Mouse (Mus musculus) erythroblast, adult 5-6 weeks (primary cell): ENCODE results near the gene C77080. TPM values are rescaled to one million over a fixed set of nuclear protein-coding genes. Genes with fewer than 3 reads are reported as not detected.
"Not testable (repeated sequence)": the region's sequence is repeated elsewhere in the genome, so short reads cannot be mapped to it uniquely, and the experiment has no call there.

Experiments
- ATAC-seq: replicated peaks from 2 replicates; pipeline ENCODE4 v1.8.0; 2016; ENCODE audit warnings: moderate number of reproducible peaks, mild to moderate bottlenecking, moderate TSS enrichment, inconsistent platforms; ENCODE audit not compliant: poor library complexity, low FRiP score, severe bottlenecking
- total RNA-seq, 2 experiments: library from RNA; stranded (forward) in 1 of 2; stranded (reverse) in 1 of 2; fragments of 150-400 nt in 1 of 2; fragments of 200-764, 138-1000 nt in 1 of 2; gene quantifications; 2 replicates each; pipeline versions ENCODE4 v1.2.3 to v1.2.4; 2015 to 2017; ENCODE audit warnings: low replicate concordance in 2 of 2

C77080 gene
- total RNA-seq, 2 experiments from 2014 or later: not detected

DNA sequence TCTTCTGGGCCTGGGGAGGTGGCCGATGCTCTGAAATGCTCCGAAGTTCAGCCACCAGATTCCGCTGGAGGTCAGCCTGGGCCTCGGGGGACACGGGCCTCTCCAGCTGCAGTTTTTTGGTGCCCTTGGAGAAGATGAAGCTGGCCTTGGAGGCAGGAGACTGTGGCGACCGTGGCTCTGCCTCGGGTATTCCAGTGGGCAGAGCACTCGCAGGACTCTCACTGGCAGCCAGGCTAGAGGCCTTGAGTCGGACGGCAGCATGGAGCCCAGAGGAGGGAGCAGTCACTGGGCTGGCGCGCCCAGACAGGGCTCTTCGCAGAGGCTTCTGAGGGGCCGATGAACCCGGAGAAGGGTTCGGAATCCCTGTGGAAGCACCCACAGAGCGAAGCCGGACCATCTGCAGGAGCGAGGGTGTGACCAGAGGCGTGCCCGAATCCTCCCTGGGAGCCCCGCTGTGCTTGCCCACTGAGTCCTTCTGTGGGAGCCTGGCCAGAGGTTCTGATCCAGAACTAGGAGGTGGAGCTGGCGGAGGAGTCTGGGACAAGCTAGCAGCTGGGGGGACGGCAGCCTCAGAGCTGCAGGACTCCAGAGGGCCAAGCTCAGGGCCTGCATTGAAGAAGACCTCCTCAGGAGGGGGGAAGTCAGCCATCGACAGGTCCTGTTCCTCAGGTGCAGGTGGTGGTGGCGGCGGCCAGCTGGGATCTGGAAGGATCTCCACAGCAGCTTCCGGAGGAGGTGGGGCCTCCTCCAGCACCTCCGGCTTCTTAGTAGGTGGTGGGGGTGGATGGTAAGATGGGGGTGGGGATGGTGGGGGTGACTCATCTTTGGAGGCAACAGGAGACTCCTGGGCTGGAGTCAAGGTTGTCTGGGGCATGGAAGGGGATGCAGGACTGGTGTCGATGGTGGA, 38.9 kb downstream of the C77080 start:
- ATAC-seq: no peak

GRCm38 (mm10) chr4:129221097-129222010, 39.9 kb downstream of the C77080 start:
- no peak for ATAC-seq

DNA sequence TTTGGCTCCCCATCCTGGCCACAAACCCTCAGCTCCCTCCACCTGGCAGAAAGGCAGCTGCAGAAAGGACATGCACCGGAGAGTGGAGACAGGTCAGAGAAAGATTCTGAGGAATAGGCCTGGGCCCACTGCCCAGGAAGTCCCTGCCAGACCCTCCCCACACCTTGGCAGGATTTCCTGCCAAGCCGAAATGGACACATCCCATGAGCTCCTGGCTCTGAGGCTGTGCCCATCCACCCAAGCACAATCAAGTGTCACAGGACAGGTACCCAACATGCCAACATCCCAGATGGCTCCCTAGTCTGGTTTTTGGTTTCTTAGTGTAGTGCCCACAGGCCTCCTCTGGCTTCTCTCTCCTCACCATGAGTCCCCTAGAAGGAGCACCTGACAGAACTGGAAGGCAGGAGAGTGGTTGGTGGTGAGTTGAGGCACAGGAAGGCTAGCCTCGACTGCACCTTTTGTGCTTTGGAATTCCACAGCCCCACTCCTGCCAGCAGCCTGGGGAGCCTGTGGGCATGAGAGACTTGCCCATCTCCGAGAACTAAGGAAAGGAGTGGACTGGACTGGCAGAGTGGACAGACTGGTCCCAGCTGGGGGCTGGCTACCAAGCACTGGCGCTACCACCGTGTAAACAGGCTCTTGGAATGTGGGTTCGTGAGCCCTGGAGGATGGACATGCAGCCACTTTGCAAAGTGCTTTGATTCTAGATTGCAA, 40.7 kb downstream of the C77080 start:
- no peak for ATAC-seq

DNA sequence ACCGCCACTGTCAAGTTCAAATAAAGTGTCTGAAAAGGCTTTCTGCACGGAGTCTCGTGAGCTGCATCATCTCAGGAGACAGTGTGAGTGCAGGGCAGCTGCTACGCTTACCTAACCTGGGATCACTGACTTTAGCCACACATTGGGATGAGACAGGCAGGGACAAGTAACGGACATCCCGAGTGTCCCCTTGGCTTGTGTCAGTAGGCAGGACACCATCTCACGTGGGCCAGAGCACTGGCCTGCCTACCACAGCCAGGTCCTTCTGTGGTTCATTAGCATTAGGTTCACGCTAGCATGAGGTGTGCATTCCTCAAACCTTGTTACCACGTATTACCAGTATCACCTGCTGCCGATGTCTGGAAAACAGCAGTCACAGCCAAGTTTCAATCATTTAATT, 42.0 kb downstream of the C77080 start:
- no peak for ATAC-seq

- no peak for ATAC-seq
Observed at GRCm38 (mm10) chr4:129218569-129219175, 42.5 kb downstream of the C77080 start.

DNA sequence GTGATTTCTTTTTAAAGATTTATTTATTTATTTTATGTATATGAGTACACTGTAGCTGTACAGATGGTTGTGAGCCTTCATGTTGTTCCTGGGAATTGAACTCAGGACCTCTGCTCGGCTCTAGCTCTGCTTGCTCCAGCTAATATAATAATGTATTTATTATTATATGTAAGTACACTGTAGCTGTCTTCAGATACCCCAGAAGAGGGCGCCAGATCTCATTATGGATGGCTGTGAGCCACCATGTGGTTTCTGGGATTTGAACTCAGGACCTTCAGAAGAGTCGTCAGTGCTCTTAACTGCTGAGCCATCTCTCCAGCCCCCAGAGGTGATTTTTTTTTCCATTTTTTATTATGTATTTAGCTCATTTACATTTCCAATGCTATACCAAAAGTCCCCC, 48.7 kb downstream of the C77080 start:
- not testable (repeated sequence) for ATAC-seq

DNA sequence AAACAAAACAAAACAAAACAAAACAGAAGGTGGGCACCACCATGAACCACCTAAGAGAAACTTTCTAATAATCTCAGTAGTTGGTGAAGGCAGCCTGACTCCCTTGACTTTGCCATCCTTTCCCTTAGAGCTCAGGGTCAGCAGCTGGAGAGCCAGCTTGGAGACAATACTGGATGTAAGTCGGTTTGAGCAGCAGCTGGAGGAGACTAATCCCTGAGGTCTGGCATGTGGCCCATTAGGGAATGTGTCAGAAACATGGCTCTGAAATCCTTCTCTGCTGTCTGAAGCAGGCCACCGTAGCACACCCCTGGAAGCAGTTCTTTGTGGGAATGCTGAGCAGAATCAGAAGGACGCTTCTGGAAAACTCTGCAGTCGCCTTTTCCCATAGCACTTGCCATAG, 49.7 kb downstream of the C77080 start:
- no peak for ATAC-seq

DNA sequence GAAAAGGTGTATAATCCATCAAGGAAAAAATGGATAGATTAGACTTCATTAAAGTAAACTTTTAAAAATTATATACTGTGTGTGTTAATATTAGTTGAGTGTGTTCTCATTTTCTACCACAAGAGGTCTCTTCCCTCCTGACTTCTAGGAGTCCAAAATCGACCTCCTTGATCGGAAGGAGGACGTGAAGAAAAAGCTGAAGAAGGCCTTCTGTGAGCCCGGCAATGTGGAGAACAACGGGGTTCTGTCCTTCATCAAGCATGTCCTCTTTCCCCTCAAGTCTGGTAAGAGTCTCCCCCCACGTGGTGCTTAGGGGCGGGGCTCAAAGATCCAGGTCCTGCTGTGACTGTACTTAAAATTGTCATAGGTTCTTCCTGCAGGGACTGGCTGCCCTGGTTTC, 51.7 kb downstream of the C77080 start:
- ATAC-seq: 0 out of 2 replicates have a peak, but pooled peaks have one; percentile 40

GRCm38 (mm10) chr4:129206792-129207191, 54.4 kb downstream of the C77080 start:
- no peak for ATAC-seq

DNA sequence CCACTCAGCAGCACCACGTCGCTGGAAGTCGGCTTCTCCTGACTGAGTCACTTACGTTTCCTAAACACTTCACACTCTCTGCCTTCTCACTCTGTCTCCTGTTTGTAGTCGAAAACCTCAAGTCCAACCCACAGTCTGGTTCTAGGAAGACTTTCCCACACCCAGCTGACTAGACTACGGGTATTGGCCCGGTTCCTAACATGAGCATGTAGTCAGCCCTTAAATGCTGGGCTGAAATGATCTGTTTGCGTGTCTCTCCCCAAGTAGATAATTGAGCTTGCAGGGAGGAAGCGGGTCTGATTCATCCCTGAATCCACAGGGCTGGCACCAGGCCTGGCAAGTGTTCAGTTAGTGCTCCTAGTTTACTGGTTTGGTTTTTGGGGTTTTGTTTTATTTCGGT, 56.5 kb downstream of the C77080 start:
- no peak for ATAC-seq

DNA sequence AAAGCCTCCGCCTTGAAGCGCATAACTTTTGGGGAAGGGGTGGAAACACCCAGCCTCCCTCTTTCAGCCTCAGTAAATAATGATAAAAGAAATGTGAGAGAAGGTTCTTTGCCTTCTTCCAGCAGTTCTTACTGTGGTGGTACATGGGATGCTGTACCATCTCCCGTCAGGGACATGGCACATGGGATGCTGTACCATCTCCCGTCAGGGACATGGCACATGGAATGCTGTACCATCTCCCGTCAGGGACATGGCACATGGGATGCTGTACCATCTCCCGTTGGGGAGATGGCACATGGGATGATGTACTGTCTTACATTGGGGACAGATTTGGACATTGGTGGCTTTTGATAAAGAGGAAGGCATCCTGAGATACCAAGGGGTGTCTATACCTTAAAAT, 63.7 kb downstream of the C77080 start:
- no peak for ATAC-seq

- no peak for ATAC-seq
Observed at GRCm38 (mm10) chr4:129194280-129194679, 66.9 kb downstream of the C77080 start.

DNA sequence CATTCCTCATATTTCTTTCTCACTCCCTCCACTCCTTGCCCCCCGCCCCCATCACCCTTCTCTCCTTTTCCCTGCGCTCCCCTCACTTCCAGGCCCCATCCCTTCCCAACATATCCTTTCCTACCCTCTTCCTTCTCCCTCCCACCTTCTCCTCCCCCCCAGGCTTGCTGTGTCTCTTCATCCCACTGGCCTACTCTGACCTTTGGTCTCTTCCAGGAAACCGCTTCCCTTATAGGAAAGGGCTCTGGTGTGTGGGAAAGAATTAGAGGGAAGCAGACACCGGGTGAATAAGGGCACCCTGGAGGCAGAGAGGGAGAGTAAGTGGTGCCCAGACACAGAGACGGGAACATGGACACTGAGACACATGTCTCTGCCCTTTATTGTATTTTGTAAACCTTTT, 69.5 kb downstream of the C77080 start:
- no peak for ATAC-seq

- peak; percentile 18; the same call in 1 of the 2 replicates for ATAC-seq
Observed at GRCm38 (mm10) chr4:129190538-129190937, 70.7 kb downstream of the C77080 start.

- ATAC-seq: peak; percentile 90
Observed at GRCm38 (mm10) chr4:129189542-129190519, 71.4 kb downstream of the C77080 start, which contains the start of the genes S100pbp and Yars. Gene S100pbp (minus strand): TSS chr4:129189727. Gene Yars (plus strand): TSS chr4:129189760.

DNA sequence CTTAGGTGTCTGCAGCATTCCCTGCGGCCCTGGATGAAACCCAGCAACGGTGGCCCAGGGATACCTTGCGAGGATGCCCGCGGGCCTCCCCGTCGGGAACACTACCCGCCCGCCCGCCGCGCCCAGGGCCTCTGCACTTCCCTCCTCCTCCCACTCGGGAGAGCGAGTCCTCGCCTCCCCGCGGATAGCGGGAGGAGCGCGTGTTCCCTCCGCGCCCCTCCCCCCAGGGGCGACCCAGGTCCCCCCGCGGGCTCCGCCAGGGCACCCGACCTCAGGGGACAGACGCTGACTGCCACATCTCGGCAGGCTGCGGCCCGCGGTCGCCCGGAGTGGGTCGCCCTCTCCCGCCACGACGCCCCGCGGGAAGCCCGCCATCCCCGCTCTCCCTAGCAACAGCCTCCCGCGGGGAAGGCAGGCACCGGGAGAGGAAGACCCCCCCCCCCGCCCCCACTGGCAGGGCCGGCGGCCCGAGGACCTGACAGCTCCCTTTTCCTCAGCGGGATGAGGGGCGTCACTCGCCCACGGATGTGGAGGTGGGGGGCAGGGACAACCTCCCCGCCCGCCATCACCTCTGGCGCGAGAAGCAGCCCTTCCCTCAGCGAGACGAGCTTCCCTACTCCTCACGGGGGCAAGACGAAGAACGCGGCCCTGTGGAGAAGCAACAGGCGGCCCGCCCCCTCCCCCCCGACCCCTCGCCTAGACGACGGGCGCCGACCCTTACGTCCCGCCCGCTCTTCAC, 72.2 kb downstream of the C77080 start:
- ATAC-seq: no peak

DNA sequence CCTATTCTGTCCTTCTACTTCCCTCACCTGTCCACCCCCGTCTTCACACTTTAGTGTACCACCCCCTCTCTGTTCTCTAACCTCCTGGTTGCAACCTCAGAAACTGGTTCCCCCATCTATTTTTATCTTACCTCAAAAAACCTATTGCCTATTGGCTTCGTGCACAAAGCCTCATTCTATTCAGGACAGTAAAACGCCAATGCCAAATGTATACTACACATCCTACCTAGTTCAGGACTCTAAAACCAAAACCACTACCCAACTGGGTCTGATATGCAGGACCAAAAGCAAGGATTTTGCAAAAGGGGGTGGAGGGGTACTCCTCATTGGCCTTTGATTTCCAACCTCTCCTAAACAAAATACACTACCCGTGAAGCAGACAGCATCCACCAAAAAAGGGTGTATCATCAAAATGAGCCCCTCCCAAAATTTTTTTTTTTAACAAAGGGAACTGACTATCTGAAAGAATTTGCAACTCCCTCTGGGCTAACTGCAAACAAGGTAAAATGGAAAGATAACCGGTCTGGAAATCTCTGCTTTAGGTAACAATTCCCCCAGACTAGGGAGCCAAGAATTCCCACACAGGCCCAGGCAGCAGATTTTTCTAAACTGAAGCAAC, 73.1 kb downstream of the C77080 start:
- ATAC-seq: no peak
